Mouse (Mus musculus) neural tube, embryonic 12.5 days (tissue): Measurements from ENCODE around the gene Pdzd2. TPM values are rescaled to one million over a fixed set of nuclear protein-coding genes. Genes with fewer than 3 reads are reported as not detected.
A peak's percentile ranks its signal among the peaks of the same experiment; 100 is the strongest.

Source experiments
- ATAC-seq: fragments of 200-750 bp; cut with Nextera tagmentation; 2 replicates; pipeline ENCODE4 v1.8.0; 2017; ENCODE audit warnings: low read depth, mild to moderate bottlenecking, moderate TSS enrichment, moderate library complexity; ENCODE audit not compliant: low FRiP score
- H3K27ac ChIP-seq: fragments of 300-500 bp; sonication (generic); 2 replicates; pipeline ENCODE4 v1.5.1; 2016
- H3K27me3 ChIP-seq: fragments of 300-500 bp; sonication (generic); replicated peaks from 2 replicates; pipeline ENCODE4 v1.6.1; 2016; ENCODE audit warnings: mild to moderate bottlenecking
- H3K36me3 ChIP-seq: fragments of 300-500 bp; sonication (generic); 2 replicates; pipeline ENCODE4 v1.6.1; 2016; ENCODE audit warnings: mild to moderate bottlenecking
- H3K4me1 ChIP-seq: fragments of 300-500 bp; sonication (generic); 2 replicates; pipeline ENCODE4 v1.6.1; 2016
- H3K4me2 ChIP-seq: fragments of 300-500 bp; sonication (generic); replicated peaks from 2 replicates; pipeline ENCODE4 v1.6.1; 2016; ENCODE audit warnings: mild to moderate bottlenecking
- H3K4me3 ChIP-seq: fragments of 300-500 bp; sonication (generic); 2 replicates; pipeline ENCODE4 v1.5.1; 2016
- H3K9ac ChIP-seq: fragments of 300-500 bp; sonication (generic); 2 replicates; pipeline ENCODE4 v1.6.1; 2016; ENCODE audit warnings: mild to moderate bottlenecking
- H3K9me3 ChIP-seq: fragments of 300-500 bp; sonication (generic); 2 replicates; pipeline ENCODE4 v1.6.1; 2016; ENCODE audit warnings: mild to moderate bottlenecking
- WGBS: fragments of 180-500 bp; shearing (Covaris S2); methylation state at CpG from one replicate; pipeline ENCODE4 v1.1.7; 2016; 5-methylcytosine and 5-hydroxymethylcytosine counted together
- polyA plus RNA-seq: library from polyadenylated mRNA; unstranded; fragments of >200 nt; fragmentation: Nextera tagmentation; extraction: Ambion mirVana; gene quantifications from 2 replicates; pipeline ENCODE4 v1.2.1, GENCODE M21; 2016

Pdzd2 gene
- polyA plus RNA-seq, 1 experiment from 2014 or later, result 7.3 TPM

DNA sequence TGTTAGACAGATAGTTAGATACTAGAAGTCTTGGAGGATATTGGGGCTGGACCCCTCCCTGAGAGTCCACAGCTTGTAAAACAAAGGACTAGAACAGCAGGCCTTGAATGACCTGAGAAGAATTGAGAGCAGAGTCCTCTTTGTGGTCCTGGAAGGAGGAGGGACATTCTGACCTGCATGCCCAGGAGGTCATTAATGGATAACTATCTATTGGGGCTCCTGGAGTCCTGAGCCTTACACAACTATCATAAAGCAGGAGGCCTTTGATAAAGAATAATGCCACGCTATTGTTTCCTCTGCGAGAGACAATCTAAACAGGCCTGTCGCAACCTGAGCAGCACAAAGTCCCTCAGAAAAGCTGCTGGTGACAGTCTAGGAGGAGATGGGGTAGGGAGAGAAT, 156.7 kb downstream of the Pdzd2 start:
- H3K27ac ChIP-seq, result no peak overlapping the region
- no peaks in the 10 kb centered on the region for H3K9me3 ChIP-seq
- no peaks in the 10 kb centered on the region for H3K27me3 ChIP-seq
- no peak overlapping the region for H3K4me2 ChIP-seq
- no peak overlapping the region for H3K4me3 ChIP-seq
- WGBS, result 33% methylated on average over 3 of the region's 3 CpGs
- ATAC-seq, result no peak
- no peaks in the 10 kb centered on the region for H3K36me3 ChIP-seq
- H3K9ac ChIP-seq, result no peak overlapping the region
- H3K4me1 ChIP-seq, result no peaks in the 10 kb centered on the region

DNA sequence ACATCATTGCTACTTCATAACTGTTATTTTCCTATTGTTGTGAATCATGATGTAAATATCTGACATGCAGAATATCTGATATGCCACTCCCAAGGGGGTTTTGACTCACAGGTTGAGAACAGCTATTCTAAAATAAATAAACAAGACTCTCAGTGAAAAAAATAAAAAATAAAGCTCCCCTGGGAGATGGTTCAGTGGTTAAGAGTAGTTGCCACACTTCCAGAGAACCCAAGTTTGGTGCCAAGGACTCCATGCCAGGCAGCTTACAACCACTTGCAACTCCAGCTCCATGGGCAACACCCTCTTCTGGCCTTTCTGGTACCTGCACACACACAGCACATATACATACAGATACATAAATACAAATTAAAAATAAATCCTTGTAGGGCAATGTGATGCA, 157.3 kb downstream of the Pdzd2 start:
- Histone ChIP-seq H3K9me3 (no peaks in the 10 kb centered on the region), H3K27ac (no peak overlapping the region), H3K4me1 (0 out of 2 replicates have a peak, but pooled peaks cover under 1% of the 10 kb centered on the region), H3K9ac (no peak overlapping the region), H3K4me3 (no peak overlapping the region), H3K4me2 (no peak overlapping the region), H3K36me3 (no peaks in the 10 kb centered on the region), H3K27me3 (no peaks in the 10 kb centered on the region)
- no peak for ATAC-seq

DNA sequence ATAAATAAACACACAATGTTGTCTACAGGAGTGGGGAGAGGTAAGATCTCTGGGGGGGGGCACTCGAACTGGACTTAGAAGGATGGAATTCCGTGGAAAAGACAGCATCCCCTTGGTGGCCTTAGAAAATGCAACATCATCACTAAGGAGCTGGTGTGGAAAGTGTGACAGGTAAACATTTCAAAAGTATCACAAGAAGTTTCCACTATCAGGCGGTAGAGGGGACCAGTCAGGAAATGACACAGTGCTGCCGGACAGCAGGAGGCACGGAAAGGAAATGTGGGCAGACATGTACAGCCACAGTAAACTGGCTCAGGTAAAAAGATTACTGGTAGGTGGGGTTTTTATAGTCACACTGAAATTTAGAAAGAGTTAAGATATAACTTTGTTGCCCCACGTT, 160.5 kb downstream of the Pdzd2 start:
- Histone ChIP-seq H3K4me1 (peaks cover 4% of the 10 kb centered on the region; the same call in 1 of the 2 replicates), H3K27ac (no peak overlapping the region), H3K9me3 (no peaks in the 10 kb centered on the region), H3K4me3 (no peak overlapping the region), H3K9ac (no peak overlapping the region), H3K36me3 (no peaks in the 10 kb centered on the region), H3K27me3 (no peaks in the 10 kb centered on the region), H3K4me2 (no peak overlapping the region)
- ATAC-seq, result no peak
- 84% methylated on average over 6 of the region's 6 CpGs for WGBS

DNA sequence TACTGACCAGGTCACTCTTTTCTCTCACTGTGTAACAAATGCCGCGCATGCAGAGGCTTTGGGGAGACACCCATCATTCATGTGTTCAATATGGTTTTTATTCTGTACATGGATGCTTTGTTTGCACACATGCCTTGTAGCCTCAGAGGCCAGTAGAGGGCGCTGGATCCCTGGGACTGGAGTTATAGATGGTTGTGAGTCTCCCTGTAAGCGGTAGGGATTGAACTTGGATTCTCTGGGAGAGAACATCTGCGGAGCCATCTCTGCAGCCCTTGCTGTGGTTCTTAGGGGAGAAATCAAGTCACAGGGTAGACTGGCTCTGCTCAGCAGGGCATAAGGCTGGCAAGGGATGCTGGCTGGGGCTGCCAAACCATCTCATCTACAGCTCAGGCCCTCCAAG, 161.4 kb downstream of the Pdzd2 start:
- Histone ChIP-seq H3K27ac (no peak overlapping the region), H3K27me3 (no peaks in the 10 kb centered on the region), H3K9me3 (no peaks in the 10 kb centered on the region), H3K4me3 (no peak overlapping the region), H3K9ac (no peak overlapping the region), H3K36me3 (no peaks in the 10 kb centered on the region), H3K4me1 (peaks cover 4% of the 10 kb centered on the region; the same call in 1 of the 2 replicates), H3K4me2 (no peak overlapping the region)
- 44% methylated on average over 5 of the region's 5 CpGs for WGBS
- peak; percentile 30; the same call in 1 of the 2 replicates for ATAC-seq

DNA sequence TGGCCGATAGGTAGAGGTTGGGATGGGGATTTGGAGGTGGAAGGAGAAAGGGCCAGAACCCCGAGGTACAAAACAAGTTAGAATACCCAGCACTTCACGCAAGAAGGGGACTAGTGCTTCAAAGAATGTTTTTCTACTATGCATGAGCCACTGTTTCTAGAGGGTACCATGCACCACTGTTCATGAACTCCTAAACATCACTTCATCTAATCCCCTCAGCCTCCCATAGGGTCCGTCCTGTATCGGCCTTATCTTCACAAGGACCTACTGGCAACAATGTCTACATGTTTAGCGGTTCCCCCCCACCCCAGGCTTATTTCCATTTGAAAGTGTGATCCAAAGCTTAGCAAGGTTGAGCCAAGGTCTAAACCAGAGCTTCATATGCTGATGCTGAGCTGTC, 162.0 kb downstream of the Pdzd2 start:
- Histone ChIP-seq H3K4me2 (no peak overlapping the region), H3K27ac (no peak overlapping the region), H3K4me1 (peaks cover 4% of the 10 kb centered on the region; the same call in 1 of the 2 replicates), H3K9me3 (no peaks in the 10 kb centered on the region), H3K9ac (no peak overlapping the region), H3K4me3 (no peak overlapping the region), H3K27me3 (no peaks in the 10 kb centered on the region), H3K36me3 (no peaks in the 10 kb centered on the region)
- ATAC-seq, result 0 out of 2 replicates have a peak, but pooled peaks have one; percentile 7
- WGBS, result 84% methylated on average over 6 of the region's 6 CpGs

DNA sequence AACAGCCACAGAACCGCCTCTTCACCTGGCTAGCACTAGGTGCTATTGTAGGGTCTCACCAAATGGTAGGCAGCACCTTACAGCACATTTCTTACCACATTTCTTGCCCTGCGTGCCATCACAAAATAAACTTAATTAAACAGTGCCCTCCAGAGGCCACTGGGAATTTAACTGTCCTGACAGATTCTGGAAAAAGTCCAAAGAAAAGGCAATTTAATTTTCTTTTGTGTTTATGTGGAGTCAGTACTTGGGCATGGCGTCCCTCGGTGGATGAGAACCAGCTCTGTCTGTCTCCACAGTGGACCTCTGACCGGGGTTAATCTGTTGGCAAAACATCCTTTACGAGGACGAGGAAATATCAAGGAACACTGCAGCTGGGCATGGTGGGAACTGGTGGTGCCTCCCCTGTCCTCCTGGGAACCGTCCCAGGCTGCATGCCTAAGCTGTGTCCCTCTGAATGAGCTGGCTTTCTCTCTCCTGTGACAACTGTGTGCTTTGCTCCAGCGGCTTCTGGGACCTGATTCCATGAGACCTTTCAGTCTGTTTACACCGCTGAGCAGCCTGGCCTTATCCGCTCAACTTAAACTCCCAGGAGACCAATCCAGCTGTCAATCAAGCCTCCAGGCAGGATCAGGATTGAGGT, 162.5 kb downstream of the Pdzd2 start:
- no peak overlapping the region for H3K4me3 ChIP-seq
- H3K27me3 ChIP-seq, result no peaks in the 10 kb centered on the region
- no peak overlapping the region for H3K9ac ChIP-seq
- H3K27ac ChIP-seq, result no peak overlapping the region
- H3K36me3 ChIP-seq, result no peaks in the 10 kb centered on the region
- peak; percentile 59 for ATAC-seq
- WGBS, result 35% methylated on average over 11 of the region's 11 CpGs
- peaks cover 4% of the 10 kb centered on the region; the same call in 1 of the 2 replicates for H3K4me1 ChIP-seq
- H3K9me3 ChIP-seq, result no peaks in the 10 kb centered on the region
- no peak overlapping the region for H3K4me2 ChIP-seq

DNA sequence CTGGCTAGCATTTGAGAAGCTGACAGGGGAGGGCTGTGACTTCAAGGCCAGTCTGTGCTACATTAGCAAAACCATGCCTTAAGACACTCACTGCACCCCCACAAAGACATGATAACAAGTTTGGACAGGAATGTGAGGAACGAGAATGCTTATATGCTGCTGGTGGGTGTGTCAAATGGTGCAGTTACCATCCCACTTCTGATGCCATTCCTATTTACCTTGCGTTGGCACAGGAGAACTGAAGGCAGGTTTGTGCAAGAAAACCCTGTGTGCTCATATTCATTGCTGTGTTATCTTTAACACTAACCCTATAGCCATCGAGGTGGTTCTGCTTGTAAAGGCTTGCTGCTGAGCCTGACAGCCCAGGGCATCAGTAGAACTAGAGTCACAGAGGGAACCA, 166.1 kb downstream of the Pdzd2 start:
- no peaks in the 10 kb centered on the region for H3K27me3 ChIP-seq
- 90% methylated on average over 3 of the region's 3 CpGs for WGBS
- H3K9ac ChIP-seq, result no peak overlapping the region
- peaks cover 4% of the 10 kb centered on the region; the same call in 1 of the 2 replicates for H3K4me1 ChIP-seq
- H3K4me3 ChIP-seq, result no peak overlapping the region
- no peaks in the 10 kb centered on the region for H3K36me3 ChIP-seq
- no peak overlapping the region for H3K27ac ChIP-seq
- H3K4me2 ChIP-seq, result no peak overlapping the region
- no peaks in the 10 kb centered on the region for H3K9me3 ChIP-seq
- ATAC-seq, result no peak

DNA sequence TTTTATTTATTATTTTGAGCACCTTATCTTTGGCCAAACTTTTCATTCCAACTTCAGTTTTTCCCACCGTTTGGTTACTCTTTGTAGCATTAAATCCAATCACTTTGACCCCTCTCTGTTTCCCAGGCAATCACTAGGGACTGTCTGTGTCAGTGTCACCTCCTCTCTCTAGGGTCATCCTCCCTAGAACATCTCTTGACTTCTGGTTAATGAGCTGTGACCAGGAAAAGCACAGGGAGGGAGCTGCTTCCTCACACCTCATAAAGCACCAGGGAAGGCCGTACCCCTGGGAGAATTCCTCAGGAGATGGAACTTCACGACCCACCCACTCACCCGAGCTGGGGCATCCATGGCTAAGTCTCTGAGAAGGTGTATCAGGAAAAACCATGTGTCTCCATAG, 168.6 kb downstream of the Pdzd2 start:
- no peaks in the 10 kb centered on the region for H3K4me1 ChIP-seq
- WGBS, result 25% methylated on average over 4 of the region's 4 CpGs
- H3K9ac ChIP-seq, result no peak overlapping the region

DNA sequence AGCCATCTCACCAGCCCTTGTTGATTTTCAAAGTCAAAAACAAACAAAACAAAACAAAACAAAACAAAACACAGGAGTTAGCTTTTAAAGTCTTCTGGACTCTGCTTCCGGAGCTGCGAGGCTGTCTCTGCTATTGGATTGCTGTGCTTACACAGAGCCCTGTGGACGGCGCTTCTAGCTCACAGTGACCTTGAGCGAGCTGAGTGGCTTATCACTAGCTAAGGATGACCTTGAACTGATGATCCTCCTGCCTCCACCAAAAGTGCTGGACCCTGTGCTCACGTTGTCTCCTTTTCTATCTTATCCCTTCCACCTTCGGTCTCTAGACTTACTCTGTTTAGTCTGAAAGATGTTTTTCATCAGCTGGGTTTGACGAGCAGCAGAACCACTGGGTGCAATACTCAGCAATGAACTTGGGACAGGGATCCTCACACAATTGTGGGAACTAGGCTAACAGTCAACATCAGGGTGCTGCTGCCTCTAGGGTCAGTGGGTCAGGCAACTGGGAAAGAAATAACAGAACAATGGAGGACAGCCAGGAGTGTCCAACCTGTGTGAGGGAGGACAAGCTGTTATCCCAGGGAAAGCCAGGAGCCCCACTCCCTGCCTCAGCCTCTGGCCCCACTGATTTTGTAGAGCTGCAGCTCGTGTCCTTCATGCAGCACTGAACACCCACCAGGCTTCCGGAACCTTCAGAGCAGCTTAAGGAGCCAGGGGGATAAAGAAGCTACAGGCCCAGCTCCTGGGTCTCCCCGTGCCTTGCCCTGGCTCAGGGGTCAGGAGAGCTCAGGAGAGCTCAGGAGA, 172.9 kb downstream of the Pdzd2 start:
- Histone ChIP-seq H3K4me2 (no peak overlapping the region), H3K9ac (no peak overlapping the region), H3K27ac (no peak overlapping the region), H3K4me1 (no peaks in the 10 kb centered on the region), H3K9me3 (no peaks in the 10 kb centered on the region), H3K36me3 (no peaks in the 10 kb centered on the region), H3K4me3 (no peak overlapping the region), H3K27me3 (no peaks in the 10 kb centered on the region)
- 89% methylated on average over 11 of the region's 11 CpGs for WGBS
- no peak for ATAC-seq

More for the DNA sequence above, 168.6 kb downstream of the Pdzd2 start:
- Histone ChIP-seq H3K27ac (no peak overlapping the region), H3K36me3 (no peaks in the 10 kb centered on the region), H3K9me3 (no peaks in the 10 kb centered on the region), H3K4me2 (no peak overlapping the region), H3K4me3 (no peak overlapping the region), H3K27me3 (no peaks in the 10 kb centered on the region)
- ATAC-seq, result no peak

DNA sequence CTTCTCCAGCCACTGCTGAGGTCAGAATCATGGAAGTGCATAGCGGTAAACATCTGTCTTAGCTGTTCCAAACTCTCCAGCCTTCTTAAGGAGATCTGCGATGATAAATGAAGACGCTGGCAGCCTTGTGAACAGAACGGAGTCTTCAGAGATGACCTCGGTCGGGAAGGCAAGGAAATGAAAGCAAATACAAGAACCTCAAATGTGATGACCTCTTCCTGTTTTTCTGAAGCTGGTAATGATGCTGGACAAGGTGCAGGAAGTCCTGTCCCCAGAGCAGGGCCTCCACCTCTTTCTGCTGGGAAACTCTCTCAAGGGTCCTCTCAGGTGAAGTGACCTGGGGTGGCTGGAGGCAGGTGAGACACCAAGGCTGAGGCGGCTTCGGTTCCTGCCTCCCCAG, 174.4 kb downstream of the Pdzd2 start:
- Histone ChIP-seq H3K36me3 (no peaks in the 10 kb centered on the region), H3K9ac (no peak overlapping the region), H3K4me3 (no peak overlapping the region), H3K9me3 (no peaks in the 10 kb centered on the region), H3K27me3 (no peaks in the 10 kb centered on the region), H3K4me1 (no peaks in the 10 kb centered on the region), H3K27ac (no peak overlapping the region), H3K4me2 (no peak overlapping the region)
- 84% methylated on average over 8 of the region's 8 CpGs for WGBS
- no peak for ATAC-seq

DNA sequence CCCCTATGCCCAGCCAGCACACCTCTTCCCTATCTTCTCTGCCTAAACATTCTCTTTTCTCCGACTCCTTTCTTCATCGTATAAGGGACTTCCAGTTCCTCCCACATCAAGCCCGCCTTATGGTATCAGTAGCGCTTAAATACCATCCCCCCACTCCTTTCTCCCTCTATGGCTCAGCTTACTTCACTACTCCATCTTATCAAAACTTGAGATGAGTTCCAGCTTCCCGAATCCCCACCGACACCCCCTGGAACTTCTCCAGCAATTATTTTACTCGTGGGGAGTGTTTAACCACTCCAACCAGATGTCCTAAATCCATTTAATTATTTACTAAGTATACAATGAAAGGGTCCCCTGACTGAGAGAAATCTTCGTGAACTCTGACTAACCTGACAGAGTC, 179.2 kb downstream of the Pdzd2 start:
- Histone ChIP-seq H3K27ac (no peak overlapping the region), H3K4me1 (no peaks in the 10 kb centered on the region), H3K27me3 (no peaks in the 10 kb centered on the region), H3K4me2 (no peak overlapping the region), H3K4me3 (no peak overlapping the region), H3K9me3 (no peaks in the 10 kb centered on the region), H3K36me3 (no peaks in the 10 kb centered on the region), H3K9ac (no peak overlapping the region)
- no peak for ATAC-seq
- WGBS, result 58% methylated on average over 8 of the region's 8 CpGs

DNA sequence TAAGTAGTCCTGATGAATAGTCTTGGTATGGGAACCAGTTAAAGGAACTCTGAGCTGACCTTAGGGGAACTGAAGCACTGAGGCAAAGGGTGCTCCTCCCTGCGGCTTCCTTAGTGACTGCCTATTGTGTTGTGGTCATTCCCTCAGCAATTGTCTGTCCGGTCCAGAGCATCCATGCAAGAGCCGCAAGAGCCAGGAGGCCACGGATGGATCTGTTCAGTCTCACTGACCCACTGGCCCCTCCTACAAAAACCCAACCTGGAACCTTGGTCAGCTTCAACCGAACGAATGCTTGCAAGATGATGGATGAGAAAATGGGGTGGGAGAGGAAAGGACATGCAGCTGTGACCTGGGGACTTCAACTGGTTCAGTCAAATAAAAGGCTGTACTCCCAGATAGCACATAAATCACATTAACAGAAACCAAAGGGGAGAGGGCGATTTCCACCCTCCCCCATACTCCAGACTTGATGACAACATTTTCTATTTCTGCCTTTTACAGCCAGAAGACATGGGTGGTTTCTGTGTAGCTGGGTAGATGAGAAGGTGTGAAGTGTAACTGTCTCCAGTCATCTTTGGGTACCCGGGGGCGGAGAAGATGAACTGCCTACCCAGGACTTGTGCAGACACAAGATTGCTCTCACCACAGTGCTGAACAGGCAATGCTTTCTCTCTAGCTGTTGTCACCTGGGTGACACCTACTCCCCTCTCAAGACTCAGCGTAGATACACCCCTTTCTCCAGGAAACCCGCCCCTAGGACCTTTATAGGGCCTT, 181.9 kb downstream of the Pdzd2 start:
- ATAC-seq, result no peak
- Histone ChIP-seq H3K4me2 (no peak overlapping the region), H3K27ac (no peak overlapping the region), H3K36me3 (no peaks in the 10 kb centered on the region), H3K9me3 (no peaks in the 10 kb centered on the region), H3K4me1 (no peaks in the 10 kb centered on the region), H3K9ac (no peak overlapping the region), H3K4me3 (no peak overlapping the region), H3K27me3 (no peaks in the 10 kb centered on the region)
- 60% methylated on average over 11 of the region's 11 CpGs for WGBS
